Mouse (Mus musculus) brain, adult 2 months (tissue): ENCODE measurements at regions not wholly inside any gene's neighbourhood (a gene's known extent, or its start where the extent isn't known, plus 50 kb on each side); places are given as distances from the start of the nearest gene placed in this dataset.
"Not testable (repeated sequence)": the region's sequence is repeated elsewhere in the genome, so short reads cannot be mapped to it uniquely, and the experiment has no call there.

Experiments
- DNase-seq: peaks from one replicate; pipeline ENCODE4 v3.0.0; 2011; ENCODE audit warnings: low read depth, low spot score

DNA sequence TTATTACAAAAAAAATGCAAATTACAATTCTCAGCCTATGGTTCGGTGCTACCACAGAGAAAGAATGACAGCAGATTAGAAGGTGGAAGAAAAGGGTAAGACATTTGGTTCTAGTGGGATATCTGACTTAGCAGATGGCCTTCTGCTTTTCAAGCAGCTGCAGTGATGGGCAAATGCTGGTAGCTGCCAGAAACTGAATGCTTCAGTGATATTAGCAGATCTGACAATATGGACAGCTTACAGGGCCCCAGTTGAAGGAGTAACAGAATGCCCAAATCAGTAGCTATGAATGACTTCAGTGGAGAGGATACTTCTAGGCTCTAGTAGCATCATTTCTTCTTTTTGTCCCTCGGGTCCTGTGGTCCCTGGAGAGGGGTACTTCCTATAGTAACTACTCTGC, 143.9 kb upstream of the Rps6ka3 start:
- DNase-seq, result peak; percentile 79

DNA sequence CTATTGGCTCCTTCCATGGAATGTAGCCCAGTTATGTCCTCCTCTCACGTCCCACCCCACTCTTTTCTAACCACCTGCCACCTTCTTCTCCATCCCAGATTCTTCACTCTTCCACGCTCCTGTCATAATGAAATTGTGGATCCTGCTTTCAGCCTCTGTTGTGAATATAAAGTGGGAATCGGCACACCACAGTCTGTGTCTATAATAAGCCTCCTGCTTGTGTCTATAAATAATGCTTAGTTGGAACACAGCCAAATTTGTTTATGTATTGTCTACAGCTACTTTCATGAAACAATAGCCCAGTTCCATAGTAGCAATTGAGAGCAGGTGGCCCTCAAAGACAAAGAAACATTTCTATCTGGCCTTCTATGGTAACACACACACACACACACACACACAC, 137.5 kb upstream of the Rps6ka3 start:
- DNase-seq, result peak; percentile 11

DNA sequence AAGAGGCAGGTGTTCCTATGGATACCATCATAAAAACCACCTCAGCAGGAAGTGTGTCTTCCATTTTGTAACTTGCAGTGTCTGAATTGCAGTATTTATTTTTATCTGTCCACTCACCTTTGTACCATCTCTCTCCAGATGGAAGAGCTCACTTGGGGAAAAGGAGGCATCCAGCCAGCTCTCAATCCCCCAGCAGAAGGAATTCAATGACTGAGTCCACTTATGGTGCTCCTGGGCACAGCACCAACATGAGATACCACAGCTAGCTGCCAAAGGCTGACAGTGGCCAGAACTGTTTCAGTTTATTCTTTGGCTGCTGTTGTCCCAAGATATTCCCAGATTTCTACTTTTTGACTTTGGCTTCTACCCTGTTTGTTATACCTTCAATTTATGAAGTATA, 136.6 kb upstream of the Rps6ka3 start:
- peak; percentile 92 for DNase-seq

DNA sequence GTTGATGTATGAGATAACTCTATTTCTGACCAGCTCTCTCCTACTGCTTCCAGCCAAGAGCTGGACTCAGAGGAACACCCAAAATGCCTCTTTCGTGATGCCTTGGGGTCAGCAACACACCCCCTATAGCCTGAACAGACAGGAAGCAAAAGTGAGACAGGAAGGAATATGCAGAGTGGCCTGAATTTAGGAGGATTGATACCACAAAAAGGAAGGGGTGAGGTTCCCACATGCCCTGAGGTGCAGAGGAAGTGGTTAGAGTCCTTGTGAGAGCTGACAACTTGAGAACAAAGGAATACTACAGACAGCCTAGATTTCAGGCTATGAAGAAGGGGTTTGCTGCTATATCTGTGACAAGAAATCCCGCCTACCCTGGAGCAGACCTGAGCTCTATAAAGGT, 129.6 kb upstream of the Rps6ka3 start:
- no peak for DNase-seq

DNA sequence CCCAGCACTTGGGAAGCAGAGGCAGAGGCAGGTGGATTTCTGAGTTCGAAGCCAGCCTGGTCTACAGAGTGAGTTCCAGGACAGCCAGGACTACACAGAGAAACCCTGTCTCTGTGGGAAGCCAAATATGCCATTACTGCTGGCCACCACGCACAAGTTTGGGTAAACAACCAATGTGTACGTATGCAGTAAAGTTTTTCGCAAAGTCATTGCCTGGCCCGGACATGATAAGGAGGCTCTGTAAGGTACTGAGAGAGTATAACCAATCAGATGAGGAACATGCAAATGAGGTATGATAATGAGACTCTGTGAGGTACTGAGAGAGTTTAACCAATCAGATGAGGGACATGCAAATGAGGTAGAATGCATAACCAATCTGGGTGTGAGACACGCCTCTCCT, 99.5 kb upstream of the Rps6ka3 start:
- not testable (repeated sequence) for DNase-seq

DNA sequence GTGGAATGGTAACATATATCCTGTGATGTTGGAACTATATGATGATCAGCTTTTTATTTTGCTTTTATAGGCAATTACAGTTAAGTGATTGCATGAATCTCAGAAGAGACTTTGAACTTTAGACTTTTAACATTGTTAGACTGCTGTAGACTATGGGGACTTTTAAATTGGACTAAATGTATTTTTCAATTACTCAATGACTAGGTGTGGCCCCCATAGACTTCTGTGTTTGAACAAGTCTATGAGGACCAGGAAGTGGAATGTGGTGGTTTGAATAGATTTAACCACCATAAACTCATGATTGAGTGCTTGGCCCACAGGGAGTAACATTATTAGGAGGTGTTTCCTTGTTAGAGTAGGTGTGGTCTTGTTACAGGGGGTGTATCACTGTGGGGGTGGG, 93.9 kb upstream of the Rps6ka3 start:
- DNase-seq, result no peak

DNA sequence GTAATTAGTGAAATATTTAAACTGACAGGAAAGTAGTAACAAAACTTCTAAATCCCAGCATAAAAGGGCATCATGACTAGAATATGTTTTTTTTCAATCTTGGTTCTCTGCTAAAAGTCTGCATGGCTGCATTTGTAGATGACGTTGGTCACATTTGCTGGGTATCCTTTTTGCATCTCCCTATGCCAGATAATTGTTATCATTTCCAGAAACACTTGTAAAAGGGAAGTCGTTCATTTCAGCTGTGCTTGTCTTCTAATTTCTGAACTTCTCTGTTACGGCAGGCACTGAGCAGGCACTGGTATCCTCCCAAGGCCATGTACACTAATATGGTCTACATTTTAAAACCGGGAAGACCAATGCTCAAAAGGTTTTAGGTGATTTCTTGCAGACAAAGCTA, 69.6 kb upstream of the Rps6ka3 start:
- DNase-seq, result no peak

DNA sequence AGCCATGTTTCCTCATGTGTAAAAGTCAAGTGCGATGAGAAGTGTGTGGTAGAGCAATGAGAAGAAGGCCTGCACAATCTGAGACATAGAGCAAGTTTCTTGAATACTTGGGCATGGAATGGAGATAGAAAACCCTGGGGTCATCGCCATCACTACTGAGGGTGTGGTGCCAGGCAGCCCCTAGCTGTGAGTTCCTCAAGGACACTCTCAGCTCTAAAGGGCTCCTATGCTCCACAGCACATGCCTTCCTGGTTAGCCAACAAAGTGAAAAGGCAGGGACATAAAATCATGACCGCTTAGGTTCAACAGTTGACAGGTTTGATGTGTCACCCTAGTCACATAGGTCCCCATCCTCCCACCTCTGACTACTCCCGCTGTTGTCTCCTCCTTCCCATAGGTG, 66.8 kb upstream of the Rps6ka3 start:
- no peak for DNase-seq

DNA sequence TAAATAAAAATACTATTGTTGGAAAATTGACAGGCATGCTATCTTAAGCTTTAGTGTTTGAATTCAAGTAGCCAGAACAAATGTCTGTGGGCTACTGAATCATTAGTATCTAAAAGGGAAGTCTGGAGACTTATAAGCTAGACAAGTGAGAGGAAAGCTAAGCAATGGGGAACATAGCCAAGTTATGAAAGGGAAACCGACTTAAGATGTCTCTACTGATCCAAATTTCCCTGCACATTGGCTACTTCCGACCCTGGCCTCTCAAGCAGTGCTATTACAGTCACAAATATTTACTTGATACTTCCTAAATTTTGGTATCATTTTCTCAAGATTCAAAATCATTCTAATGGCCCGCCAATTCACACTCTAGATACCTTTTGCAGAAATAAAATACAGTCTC, 65.4 kb upstream of the Rps6ka3 start:
- DNase-seq, result no peak

DNA sequence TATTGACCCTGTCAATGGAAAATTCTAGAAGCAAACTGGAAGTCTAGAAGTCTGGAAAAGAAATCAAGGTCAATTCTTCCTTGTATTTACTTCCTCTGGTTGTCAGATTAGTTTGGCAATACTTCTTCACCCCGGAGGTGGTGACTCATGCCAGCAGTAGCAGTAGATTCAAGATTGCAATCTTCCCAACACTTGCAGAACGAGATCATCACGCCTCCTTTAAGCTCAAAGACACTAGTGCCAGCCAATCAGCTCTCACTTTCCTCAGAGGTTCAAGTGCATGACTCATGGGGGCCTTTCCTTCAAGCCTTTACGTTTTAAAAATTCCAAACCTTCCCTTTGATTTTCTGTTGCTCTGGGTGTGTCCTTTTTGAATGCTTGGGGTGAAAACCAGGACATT, 64.9 kb upstream of the Rps6ka3 start:
- DNase-seq, result peak; percentile 7

DNA sequence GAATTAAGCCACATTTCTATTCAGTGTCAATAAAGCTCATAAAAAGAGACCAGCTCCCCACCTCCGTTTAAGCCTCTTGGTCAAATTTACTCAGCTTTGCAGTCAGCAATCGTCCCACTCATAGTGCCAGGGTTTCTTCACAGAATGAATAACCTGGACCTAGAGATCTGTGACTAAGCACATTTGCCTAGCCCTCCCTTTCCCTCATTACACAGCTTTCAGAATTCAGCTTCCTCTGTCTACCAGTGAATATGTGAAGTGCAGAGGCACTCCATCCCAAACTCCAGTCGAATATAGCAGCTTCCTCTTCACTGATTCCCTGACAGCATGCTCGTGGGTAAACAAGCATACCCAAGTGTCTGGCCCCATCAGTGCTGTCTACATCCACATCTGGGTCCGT, 54.3 kb upstream of the Rps6ka3 start:
- peak; percentile 23 for DNase-seq

DNA sequence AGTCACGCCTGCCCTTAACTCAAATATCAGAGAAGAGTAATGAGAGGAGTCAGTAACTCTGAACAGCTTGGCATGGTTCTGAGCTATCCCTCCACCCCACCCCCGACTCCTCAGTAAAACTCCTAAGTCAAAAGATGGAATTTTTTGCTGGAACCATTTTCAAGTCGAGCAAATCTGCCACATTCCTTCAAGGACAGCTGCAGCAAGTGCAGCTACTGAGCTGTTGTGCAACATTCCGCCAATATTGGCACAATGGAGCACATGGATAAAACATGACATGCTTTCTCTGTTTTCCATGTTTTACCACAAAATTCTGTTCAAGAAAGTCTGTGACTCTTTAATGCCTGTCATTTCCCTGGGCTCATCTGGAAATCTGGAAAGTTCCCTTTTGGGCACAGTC, 53.1 kb upstream of the Rps6ka3 start:
- peak; percentile 23 for DNase-seq

DNA sequence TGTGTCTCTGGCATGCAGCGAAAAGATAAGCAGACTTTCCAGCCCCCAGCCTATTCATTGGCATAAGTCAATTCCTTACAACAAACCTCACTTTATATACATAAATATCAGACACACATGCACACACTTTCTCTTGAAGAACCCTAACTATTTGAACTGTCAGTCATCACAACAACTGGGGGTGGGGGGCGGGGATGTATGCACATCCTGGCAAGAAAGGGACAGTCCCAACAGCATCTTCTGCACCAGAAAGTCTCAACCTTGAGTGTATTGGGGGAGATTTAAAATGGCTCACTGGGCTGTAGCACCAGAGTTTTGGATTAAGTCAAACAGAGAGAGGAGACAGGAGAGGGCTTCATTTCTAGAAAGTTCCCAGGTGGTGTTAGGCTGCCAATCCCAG, 50.4 kb upstream of the Rps6ka3 start:
- no peak for DNase-seq
